Mouse (Mus musculus) neutrophil, adult 59 days (primary cell): ENCODE results near the gene Olfr976. TPM values are rescaled to one million over a fixed set of nuclear protein-coding genes. Genes with fewer than 3 reads are reported as not detected.

Experiments
- total RNA-seq, 2 experiments: library from RNA; stranded (reverse); gene quantifications; 1 replicate in 1 of 2; 2 replicates in 1 of 2; pipeline ENCODE4 v1.2.4; 2023

The Olfr976 gene
- total RNA-seq = not detected

GRCm38 (mm10) chr9:39961033-39961432 is at the start of gene Olfr976:
TSS of gene Olfr976 (minus strand) at chr9:39961133.

GRCm38 (mm10) chr9:40009482-40009881 is 48.5 kb upstream of the Olfr976 start, which contains the start of gene Olfr980:
TSS of gene Olfr980 (minus strand) at chr9:40009582.

DNA sequence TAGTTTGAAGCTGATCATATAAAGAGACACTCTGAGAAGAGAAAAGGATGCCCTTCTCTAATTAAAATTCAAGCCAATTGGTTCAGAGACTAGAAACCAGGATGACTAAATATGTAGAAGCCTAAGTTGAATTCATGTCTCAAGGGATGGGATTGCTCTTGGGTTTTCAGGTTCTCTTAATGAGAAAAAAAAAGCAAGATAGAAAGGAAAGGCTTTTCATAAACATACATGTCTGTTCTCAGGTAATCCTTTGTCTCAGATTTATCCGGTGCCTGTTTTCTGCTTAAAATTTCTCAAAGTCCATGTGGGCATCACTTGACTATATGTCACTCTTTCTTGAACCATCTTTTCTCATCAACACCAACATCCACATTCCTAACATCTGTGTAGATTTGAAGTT is 42.4 kb upstream of the Olfr976 start, which contains the start of gene Olfr979:
Gene Olfr979 (minus strand): TSS at position 101 of the 400 bp plus-strand sequence.

GRCm38 (mm10) chr9:39991813-39992212 is 30.9 kb upstream of the Olfr976 start, which contains the start of gene Olfr978:
TSS of gene Olfr978 (plus strand) at chr9:39992113.

GRCm38 (mm10) chr9:39951946-39952345 is 9.0 kb downstream of the Olfr976 start, which contains the start of gene Olfr975:
TSS of gene Olfr975 (minus strand) at chr9:39952046.

DNA sequence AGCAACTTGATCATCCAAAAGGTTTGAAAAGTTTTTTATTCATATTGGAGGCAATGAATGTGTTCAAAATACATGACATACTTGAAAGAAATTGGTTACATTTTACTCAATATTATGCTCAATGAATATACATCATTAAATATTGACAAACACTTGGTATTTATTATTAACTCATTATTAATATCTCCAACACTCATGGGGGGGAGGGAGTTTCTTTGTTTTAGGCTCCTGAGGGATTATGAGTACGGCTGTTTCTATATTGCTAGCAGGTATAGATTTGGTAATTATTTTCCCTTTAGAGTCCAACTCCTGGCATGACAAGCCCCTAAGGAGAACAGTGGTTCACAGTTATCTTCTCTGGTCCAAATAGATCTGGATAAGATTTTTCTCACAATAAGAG is 23.7 kb downstream of the Olfr976 start, which contains the start of gene Olfr974:
Gene Olfr974 (plus strand): TSS at position 301 of the 400 bp plus-strand sequence.

DNA sequence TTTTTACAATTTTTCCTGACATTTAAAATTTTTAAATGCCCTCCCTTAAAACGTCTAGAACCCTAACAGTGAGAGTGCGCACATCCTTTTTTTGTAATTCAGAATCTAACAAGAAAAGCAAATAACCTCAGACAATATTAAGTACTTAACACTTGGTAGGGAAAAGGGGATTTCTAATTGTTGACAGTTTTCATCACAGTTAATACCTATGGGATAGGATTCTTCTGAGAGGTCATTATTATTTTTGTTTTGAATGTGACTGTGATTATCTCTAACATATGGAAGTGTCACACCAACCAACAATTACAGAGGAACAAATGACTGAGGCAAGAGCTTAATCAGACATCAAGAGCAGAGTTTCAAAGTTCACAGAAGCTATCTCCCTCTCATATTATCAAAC is 53.9 kb downstream of the Olfr976 start, which contains the start of gene Olfr229:
Gene Olfr229 (plus strand): TSS at position 301 of the 400 bp plus-strand sequence.

Other genes starting within 250 kb of the Olfr976 start
- not detected for gene Olfr965, start 249.8 kb downstream of the Olfr976 start, total RNA-seq
- not detected for gene Olfr150, start 230.2 kb downstream of the Olfr976 start, total RNA-seq
- gene Olfr967, start 214.9 kb downstream of the Olfr976 start, total RNA-seq = not detected
- not detected for gene Olfr968, start 177.9 kb downstream of the Olfr976 start, total RNA-seq
- not detected for gene Olfr969, start 170.2 kb downstream of the Olfr976 start, total RNA-seq
- gene Olfr970, start 152.3 kb downstream of the Olfr976 start, total RNA-seq = not detected
- not detected for gene Olfr971, start 124.3 kb downstream of the Olfr976 start, total RNA-seq
- gene Olfr972, start 94.7 kb downstream of the Olfr976 start, total RNA-seq = not detected
- under 1 TPM in 1 of 2 experiments, not detected in 1; 0.40 TPM for gene Olfr229, start 53.8 kb downstream of the Olfr976 start, total RNA-seq
- not detected for gene Olfr974, start 23.6 kb downstream of the Olfr976 start, total RNA-seq
- gene Olfr975, start 9.1 kb downstream of the Olfr976 start, total RNA-seq = not detected
- gene Olfr978, start 31.0 kb upstream of the Olfr976 start, total RNA-seq = not detected
- gene Olfr979, start 42.3 kb upstream of the Olfr976 start, total RNA-seq = not detected
- gene Olfr980, start 48.4 kb upstream of the Olfr976 start, total RNA-seq = not detected
- not detected for gene Olfr981, start 60.3 kb upstream of the Olfr976 start, total RNA-seq
- gene Olfr982, start 112.7 kb upstream of the Olfr976 start, total RNA-seq = not detected
- not detected for gene Olfr983, start 132.5 kb upstream of the Olfr976 start, total RNA-seq
- gene Olfr984, start 153.1 kb upstream of the Olfr976 start, total RNA-seq = under 1 TPM in 1 of 2 experiments, not detected in 1; 0.07 TPM
- gene Olfr985, start 169.1 kb upstream of the Olfr976 start, total RNA-seq = not detected
- not detected for gene Tmem225, start 187.0 kb upstream of the Olfr976 start, total RNA-seq
- not detected for gene Olfr986, start 219.8 kb upstream of the Olfr976 start, total RNA-seq
- under 1 TPM; 0.68 to 0.73 TPM for gene Zfp202, start 231.2 kb upstream of the Olfr976 start, total RNA-seq